Mouse (Mus musculus) ES-Bruce4 (cell line): ENCODE measurements at regions not wholly inside any gene's neighbourhood (a gene's known extent, or its start where the extent isn't known, plus 50 kb on each side); places are given as distances from the start of the nearest gene placed in this dataset.

Source experiments
- H3K27ac ChIP-seq: 2 replicates; pipeline ENCODE4 v1.5.1; 2012; ENCODE audit warnings: low read length, inconsistent platforms; ENCODE audit not compliant: insufficient read depth
- H3K27me3 ChIP-seq: 2 replicates; pipeline ENCODE4 v1.6.1; 2012; ENCODE audit warnings: mild to moderate bottlenecking, low read length, inconsistent platforms; ENCODE audit not compliant: control insufficient read depth, poor library complexity, insufficient read depth, severe bottlenecking
- H3K36me3 ChIP-seq: 2 replicates; pipeline ENCODE4 v1.6.1; 2012; ENCODE audit warnings: inconsistent platforms, mild to moderate bottlenecking, low read length, moderate library complexity; ENCODE audit not compliant: control insufficient read depth, poor library complexity, insufficient read depth, severe bottlenecking
- H3K4me1 ChIP-seq: one replicate; pipeline ENCODE4 v1.8.1; 2011; ENCODE audit warnings: low read length; ENCODE audit not compliant: control insufficient read depth, insufficient read depth
- H3K4me3 ChIP-seq: 2 replicates; pipeline ENCODE4 v1.5.1; 2011; ENCODE audit warnings: low read depth, mild to moderate bottlenecking, low read length
- H3K9ac ChIP-seq: 2 replicates; pipeline ENCODE4 v1.6.1; 2012; ENCODE audit warnings: low read depth, mild to moderate bottlenecking, inconsistent platforms; ENCODE audit not compliant: poor library complexity, severe bottlenecking
- H3K9me3 ChIP-seq: replicated peaks from 2 replicates; pipeline ENCODE4 v1.6.1; 2012; ENCODE audit warnings: mild to moderate bottlenecking, low read length, inconsistent platforms; ENCODE audit not compliant: control insufficient read depth, poor library complexity, insufficient read depth, severe bottlenecking
- CTCF ChIP-seq: IDR thresholded peaks from one replicate; pipeline ENCODE4 v1.8.1; 2011; ENCODE audit warnings: low read depth, low read length
- EP300 ChIP-seq: IDR thresholded peaks from 2 replicates; pipeline ENCODE4 v1.6.1; 2011; ENCODE audit warnings: low read depth, low read length; ENCODE audit not compliant: insufficient read depth
- POLR2A ChIP-seq: IDR thresholded peaks from one replicate; pipeline ENCODE4 v1.8.1; 2011; ENCODE audit warnings: low read length; ENCODE audit not compliant: insufficient read depth

DNA sequence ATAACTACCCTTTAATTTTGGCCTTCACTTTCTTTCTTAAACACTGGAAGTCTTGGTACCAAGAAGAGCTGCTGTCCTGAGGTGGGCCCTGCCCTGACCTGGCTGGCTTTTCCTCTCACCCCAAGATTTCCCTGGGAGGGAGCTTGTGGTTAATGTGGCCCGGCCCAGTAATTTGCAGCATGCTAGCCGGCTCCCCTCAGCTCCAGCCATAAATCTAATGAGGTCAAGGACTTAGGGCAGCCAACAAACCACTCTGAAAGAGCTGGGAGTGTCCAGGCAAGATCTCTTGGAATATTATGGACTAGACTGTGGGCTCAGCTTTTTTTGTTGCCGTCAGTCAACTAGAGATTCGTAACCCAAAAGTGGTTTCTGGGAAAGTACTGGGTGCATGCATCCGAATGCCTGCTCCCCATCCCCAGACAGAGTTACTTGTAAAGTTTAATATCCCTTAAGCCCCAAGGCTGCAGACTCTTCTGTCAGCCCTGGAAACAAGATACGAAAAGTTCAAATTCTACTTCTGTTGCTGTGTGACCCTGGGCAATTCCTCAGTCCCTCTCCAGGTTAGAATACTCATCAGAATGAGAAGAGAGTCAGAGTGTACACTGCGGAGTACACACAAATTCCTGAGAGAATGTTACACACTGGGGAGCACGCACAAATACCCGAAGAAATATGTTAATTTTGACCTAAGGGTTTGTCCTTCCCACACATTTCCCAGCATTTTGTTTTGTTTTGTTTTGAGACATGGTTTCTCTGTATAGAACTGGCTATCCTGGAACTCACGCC is 150.8 kb upstream of the Dapk1 start:
- no peak for TF ChIP-seq POLR2A
- no peak for TF ChIP-seq EP300
- TF ChIP-seq CTCF = no peak
- Histone ChIP-seq H3K9me3 (no peaks in the 10 kb centered on the region), H3K9ac (no peak overlapping the region), H3K4me1 (no peaks in the 10 kb centered on the region), H3K4me3 (no peak overlapping the region), H3K27ac (no peak overlapping the region), H3K27me3 (no peaks in the 10 kb centered on the region), H3K36me3 (no peaks in the 10 kb centered on the region)

DNA sequence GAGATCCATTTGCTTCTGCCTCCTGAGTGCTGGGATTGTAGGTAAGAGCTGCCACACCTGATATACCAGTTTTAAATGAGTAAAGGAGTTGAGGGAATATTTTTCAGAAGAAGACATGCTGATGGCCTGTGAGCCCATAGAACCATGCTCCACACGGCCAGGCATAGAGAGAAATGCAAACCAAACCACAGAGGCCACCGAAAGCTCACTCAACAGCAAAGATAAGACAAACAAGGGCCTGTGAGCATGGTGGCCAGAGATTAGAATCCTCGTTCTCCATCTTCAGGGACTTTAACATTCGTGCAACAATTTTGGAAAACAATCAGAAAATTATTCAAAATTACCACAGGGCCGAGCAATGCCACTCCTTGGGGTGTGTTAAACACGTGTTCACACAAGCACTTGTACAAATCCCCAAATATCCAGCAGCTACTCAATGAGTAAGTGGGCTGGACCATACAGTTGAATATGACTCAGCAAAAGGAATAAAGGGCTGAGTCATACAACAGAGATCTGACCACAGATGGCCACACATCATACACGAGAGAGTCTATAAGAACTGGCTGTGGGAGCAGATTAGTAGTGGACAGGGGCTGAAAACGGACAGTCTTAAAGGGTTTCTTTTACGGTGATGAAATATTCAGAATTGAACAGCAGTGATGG is 147.8 kb upstream of the Dapk1 start:
- no peak overlapping the region for H3K27ac ChIP-seq
- no peaks in the 10 kb centered on the region for H3K9me3 ChIP-seq
- no peak overlapping the region for H3K9ac ChIP-seq
- H3K4me1 ChIP-seq = no peaks in the 10 kb centered on the region
- no peaks in the 10 kb centered on the region for H3K27me3 ChIP-seq
- no peaks in the 10 kb centered on the region for H3K36me3 ChIP-seq
- no peak overlapping the region for H3K4me3 ChIP-seq
- TF ChIP-seq POLR2A (no peak), CTCF (no peak), EP300 (no peak)

DNA sequence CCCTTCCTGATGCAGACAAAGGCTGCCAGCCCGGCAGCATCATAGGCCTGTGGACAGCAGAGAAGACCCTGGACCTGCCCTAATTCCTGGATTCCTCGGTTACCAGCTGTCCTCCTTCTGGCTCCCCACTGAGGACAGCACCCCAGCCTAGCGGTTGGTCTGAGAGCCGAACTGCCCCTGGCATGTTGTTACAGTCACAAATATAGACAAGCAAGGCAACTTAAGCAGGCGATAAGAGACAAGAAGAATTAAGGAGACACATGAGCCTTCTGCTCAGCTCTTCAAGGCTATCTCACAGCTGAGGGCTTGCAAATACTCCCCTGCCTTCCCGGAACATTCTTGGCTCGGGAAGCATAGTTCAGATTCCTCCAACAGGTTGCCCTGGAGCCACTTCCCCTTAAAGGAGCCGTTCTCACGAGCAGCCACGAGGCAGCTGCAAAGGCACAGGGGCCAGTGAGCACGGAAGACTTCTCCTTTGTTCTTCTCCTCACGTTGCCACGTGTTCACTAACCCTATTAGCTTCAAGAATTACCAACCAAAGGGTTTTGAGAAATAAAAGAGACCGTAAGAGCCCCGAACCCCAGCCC is 146.6 kb upstream of the Dapk1 start:
- no peaks in the 10 kb centered on the region for H3K9me3 ChIP-seq
- TF ChIP-seq EP300 (no peak), CTCF (no peak), POLR2A (no peak)
- H3K27ac ChIP-seq = no peak overlapping the region
- no peak overlapping the region for H3K4me3 ChIP-seq
- H3K4me1 ChIP-seq = no peaks in the 10 kb centered on the region
- H3K36me3 ChIP-seq = no peaks in the 10 kb centered on the region
- H3K9ac ChIP-seq = no peak overlapping the region
- no peaks in the 10 kb centered on the region for H3K27me3 ChIP-seq

DNA sequence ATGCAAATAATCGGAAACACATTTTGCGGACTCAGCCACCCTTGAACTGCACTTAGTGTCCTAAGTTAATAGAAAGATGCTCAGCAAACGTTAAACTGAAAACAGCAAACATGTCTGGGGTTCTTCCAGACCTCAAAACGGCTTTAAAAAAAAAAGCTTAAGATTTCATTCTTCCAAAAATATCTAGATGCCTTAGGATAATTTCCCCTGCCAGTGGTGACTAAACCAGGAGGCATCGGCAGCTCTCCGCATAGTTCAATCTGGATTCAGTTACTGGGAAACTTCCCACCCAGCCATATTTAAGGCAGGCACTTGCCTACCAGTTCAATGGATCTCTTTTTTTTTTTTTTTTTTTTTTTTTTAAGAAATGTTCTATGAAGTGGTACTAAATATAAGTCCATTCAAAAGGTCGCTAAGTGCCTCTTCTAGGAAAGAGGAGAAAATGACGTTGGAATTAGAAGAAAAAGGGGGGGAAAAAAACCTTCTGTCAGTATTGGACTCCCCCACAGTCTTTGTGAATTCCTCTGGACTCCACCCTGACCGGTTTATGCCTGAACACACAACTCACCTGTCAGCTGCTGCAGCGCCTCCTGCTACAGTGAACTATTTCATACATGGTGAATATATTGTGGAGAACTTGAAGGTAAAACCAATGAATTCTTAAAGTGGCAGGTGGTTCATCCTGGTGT is 145.7 kb upstream of the Dapk1 start:
- no peak overlapping the region for H3K27ac ChIP-seq
- no peak overlapping the region for H3K9ac ChIP-seq
- no peaks in the 10 kb centered on the region for H3K27me3 ChIP-seq
- TF ChIP-seq CTCF = no peak
- TF ChIP-seq EP300 = no peak
- no peak for TF ChIP-seq POLR2A
- H3K36me3 ChIP-seq = no peaks in the 10 kb centered on the region
- H3K4me1 ChIP-seq = no peaks in the 10 kb centered on the region
- no peaks in the 10 kb centered on the region for H3K9me3 ChIP-seq
- H3K4me3 ChIP-seq = no peak overlapping the region

DNA sequence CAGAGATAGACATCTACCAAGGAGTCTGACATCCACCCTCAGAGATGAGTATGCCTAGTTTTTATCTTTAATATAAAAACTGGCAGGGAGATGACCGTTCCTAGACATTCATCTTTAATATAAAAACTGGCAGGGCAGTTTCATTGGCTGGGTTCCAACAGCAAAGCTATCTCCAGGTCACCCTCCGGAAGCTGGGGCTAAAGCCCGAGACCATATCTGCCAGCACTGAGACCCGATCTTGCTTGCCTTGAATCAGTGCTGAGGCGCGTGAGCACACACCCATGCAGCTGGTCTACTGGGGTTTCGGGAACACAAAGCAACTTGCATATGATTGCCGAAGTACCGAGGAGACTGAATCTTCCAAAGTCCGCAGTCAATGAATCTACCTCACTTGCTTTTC is 144.5 kb upstream of the Dapk1 start:
- Histone ChIP-seq H3K36me3 (no peaks in the 10 kb centered on the region), H3K27ac (no peak overlapping the region), H3K27me3 (no peaks in the 10 kb centered on the region), H3K4me1 (no peaks in the 10 kb centered on the region), H3K9ac (no peak overlapping the region), H3K9me3 (no peaks in the 10 kb centered on the region), H3K4me3 (no peak overlapping the region)
- TF ChIP-seq POLR2A (no peak), CTCF (no peak)

DNA sequence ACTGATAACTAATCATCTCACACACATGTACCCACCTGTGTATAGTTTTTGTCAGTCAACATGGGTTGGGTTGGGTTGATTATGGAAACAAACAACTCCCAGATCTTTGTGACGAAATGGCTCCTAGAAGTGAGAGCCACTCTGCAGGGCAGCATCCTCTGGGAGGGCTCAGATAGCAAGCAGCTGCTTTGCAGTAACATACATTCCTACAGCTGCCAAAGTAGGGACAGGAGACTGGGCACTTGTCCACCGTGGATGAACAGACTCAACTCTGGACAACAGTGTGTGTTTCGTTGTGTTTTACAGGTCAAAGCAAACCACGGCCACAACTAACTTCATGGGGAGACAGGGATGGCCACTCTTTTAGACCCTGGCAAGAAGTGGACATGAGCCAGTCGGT is 142.7 kb upstream of the Dapk1 start:
- H3K9me3 ChIP-seq = no peaks in the 10 kb centered on the region
- no peak overlapping the region for H3K9ac ChIP-seq
- no peaks in the 10 kb centered on the region for H3K36me3 ChIP-seq
- TF ChIP-seq POLR2A (no peak), EP300 (no peak), CTCF (no peak)
- H3K27ac ChIP-seq = no peak overlapping the region
- H3K4me3 ChIP-seq = no peak overlapping the region
- no peaks in the 10 kb centered on the region for H3K27me3 ChIP-seq
- H3K4me1 ChIP-seq = no peaks in the 10 kb centered on the region
